Mouse (Mus musculus): ENCODE measurements around the gene Copz1. TPM values are rescaled to one million over a fixed set of nuclear protein-coding genes. Genes with fewer than 3 reads are reported as not detected.

Copz1 gene
- total and polyA plus RNA-seq, 3 experiments, result 50.2 to 58.7 (median 55.2) TPM

DNA sequence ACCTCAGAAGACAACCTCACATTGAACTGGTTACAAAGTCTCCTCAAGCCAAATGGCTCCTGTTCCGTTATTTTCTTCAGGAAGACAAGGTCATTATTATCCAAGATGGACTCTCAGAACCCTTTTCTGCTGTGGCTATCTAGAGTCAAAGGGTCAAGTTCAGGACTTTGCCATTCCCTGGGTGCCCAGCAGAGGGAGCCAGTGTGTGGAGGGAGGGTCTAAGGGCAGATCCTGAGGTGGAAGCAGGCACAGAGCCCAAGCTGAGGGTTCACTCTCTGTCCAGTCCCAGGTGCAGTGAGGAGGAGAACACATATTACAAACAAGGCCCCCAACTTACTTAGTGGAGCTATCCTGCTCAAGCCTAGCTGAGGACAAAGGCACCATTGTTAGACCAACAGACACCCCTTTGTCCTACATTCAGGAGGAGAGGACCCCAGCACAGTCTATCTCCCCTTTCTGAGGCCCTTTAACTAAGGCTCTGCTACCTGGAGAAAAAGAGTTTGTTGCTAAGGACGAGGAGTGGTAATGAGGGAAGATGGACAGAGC is 22.2 kb upstream of the Copz1 start:
- intact Hi-C loops (cut with DNase I), result loop anchor here (2.0 kb wide), 2 partner anchors 31 to 57 kb away; no protein-coding TSS in a partner anchor
- peak; percentile 60 to 86 for DNase-seq
- no peaks in the 10 kb centered on the region for H3K4me1 ChIP-seq (ENCODE audit: control insufficient read depth, insufficient read depth, low read length)
- WGBS, result 33% methylated on average over 2 of the region's 2 CpGs
- H3K79me2 ChIP-seq (replicated peaks; ENCODE audit: control insufficient read depth, insufficient read depth, low read length), result no peaks in the 10 kb centered on the region
- TF ChIP-seq EP300 (IDR thresholded peaks at IDR 0.05; ENCODE audit: insufficient read depth, low read depth, low read length) (0 out of 2 replicates have a peak, but pooled peaks have one; percentile 32), CTCF (IDR thresholded peaks at IDR 0.05) (peak; percentile 94), POLR2A (IDR thresholded peaks at IDR 0.05; ENCODE audit: insufficient read depth, low read depth, low read length) (no peak)
- no peak overlapping the region for H3K27ac ChIP-seq
- no peak overlapping the region for H3K4me3 ChIP-seq
- H3K36me3 ChIP-seq (ENCODE audit: control insufficient read depth, insufficient read depth, low read length), result peaks cover 12% of the 10 kb centered on the region
- no peaks in the 10 kb centered on the region for H3K27me3 ChIP-seq (ENCODE audit: control insufficient read depth, insufficient read depth, low read length)
- no peak overlapping the region for H3K9ac ChIP-seq (ENCODE audit: low read depth, low read length)

DNA sequence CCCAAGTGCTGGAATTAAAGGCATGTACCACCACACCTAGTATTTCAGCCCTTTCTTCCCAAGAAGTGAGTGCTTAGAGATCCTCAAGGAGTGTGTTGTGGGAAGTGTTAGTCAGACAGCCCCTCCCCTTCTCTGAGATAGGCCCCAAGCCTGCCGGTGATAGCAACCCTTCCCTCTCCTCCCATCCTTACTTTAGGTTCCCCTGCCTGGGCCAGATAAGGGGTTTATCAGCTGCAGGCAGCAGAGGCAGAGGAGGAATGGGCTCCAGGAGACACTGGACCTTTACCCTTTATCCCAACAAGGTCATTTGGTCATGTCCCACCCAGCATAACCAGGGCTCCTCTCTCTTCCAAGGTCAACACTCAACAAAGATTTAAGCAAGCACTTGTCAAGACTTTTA is 20.9 kb upstream of the Copz1 start:
- no peaks in the 10 kb centered on the region for H3K4me1 ChIP-seq (ENCODE audit: control insufficient read depth, insufficient read depth, low read length)
- no peak for DNase-seq
- H3K79me2 ChIP-seq (replicated peaks; ENCODE audit: control insufficient read depth, insufficient read depth, low read length), result no peaks in the 10 kb centered on the region
- peaks cover 3% of the 10 kb centered on the region for H3K36me3 ChIP-seq (ENCODE audit: control insufficient read depth, insufficient read depth, low read length)
- no peak overlapping the region for H3K4me3 ChIP-seq
- no peak overlapping the region for H3K27ac ChIP-seq
- TF ChIP-seq EP300 (IDR thresholded peaks at IDR 0.05; ENCODE audit: insufficient read depth, low read depth, low read length) (no peak), CTCF (IDR thresholded peaks at IDR 0.05) (no peak), POLR2A (IDR thresholded peaks at IDR 0.05; ENCODE audit: insufficient read depth, low read depth, low read length) (no peak)
- H3K27me3 ChIP-seq (ENCODE audit: control insufficient read depth, insufficient read depth, low read length), result no peaks in the 10 kb centered on the region
- WGBS, result 16% methylated on average over 1 of the region's 1 CpGs
- intact Hi-C loops (cut with DNase I), result loop anchor here (2.0 kb wide), 2 partner anchors 29 to 55 kb away; no protein-coding TSS in a partner anchor
- no peak overlapping the region for H3K9ac ChIP-seq (ENCODE audit: low read depth, low read length)

DNA sequence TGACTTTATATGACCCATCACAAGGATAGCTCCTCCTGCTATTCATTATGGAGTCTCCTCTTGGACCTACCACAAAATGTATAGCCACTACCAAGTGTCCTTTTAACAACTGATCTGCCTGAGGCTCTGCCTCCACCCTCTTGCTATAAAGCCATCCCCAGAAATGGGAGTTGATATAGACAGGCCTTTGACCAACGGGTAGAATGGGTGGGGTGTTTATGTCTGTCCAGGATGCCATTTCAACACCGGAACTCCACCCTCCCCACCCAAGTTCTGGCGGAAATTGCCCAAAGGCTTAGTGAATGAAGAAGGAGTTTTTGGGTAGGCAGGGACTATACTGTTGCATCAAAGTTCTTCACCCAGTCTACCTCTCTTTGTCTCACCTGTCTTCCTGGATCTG is 19.9 kb upstream of the Copz1 start:
- Histone ChIP-seq H3K79me2 (replicated peaks; ENCODE audit: control insufficient read depth, insufficient read depth, low read length) (no peaks in the 10 kb centered on the region), H3K4me3 (no peak overlapping the region), H3K27ac (no peak overlapping the region), H3K9ac (ENCODE audit: low read depth, low read length) (no peak overlapping the region), H3K4me1 (ENCODE audit: control insufficient read depth, insufficient read depth, low read length) (no peaks in the 10 kb centered on the region; the same call in 1 of the 2 replicates), H3K27me3 (ENCODE audit: control insufficient read depth, insufficient read depth, low read length) (no peaks in the 10 kb centered on the region), H3K36me3 (ENCODE audit: control insufficient read depth, insufficient read depth, low read length) (no peaks in the 10 kb centered on the region)
- TF ChIP-seq POLR2A (IDR thresholded peaks at IDR 0.05; ENCODE audit: insufficient read depth, low read depth, low read length) (no peak), EP300 (IDR thresholded peaks at IDR 0.05; ENCODE audit: insufficient read depth, low read depth, low read length) (no peak), CTCF (IDR thresholded peaks at IDR 0.05) (no peak)
- DNase-seq, result no peak
- intact Hi-C loops (cut with DNase I), result no loop called here
- 71% methylated on average over 3 of the region's 3 CpGs for WGBS

DNA sequence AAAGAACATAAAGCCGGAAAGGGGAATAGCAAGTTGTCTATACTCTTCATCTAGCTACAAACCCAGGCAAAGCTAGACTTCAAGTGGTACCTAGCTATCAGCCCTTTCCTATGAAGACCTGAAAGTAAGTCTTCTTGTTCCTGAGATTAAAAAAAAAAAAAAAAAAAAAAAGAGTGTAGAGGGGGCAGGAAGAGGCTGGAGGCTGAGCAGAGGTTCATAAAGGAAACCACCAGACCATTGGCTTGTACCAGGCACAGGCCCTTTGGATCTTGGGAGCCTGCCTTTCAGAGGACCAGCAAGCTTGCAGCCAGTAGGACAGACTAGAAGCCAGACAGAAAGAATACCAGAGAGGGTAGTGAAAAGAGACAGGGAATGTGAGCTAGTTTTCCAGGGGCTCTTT is 19.2 kb upstream of the Copz1 start:
- intact Hi-C loops (cut with DNase I), result no loop called here

GRCm38 (mm10) chr15:103255169-103255568 is 17.3 kb upstream of the Copz1 start:
- peak overlapping the region; percentile 45 for H3K9ac ChIP-seq (ENCODE audit: low read depth, low read length)
- intact Hi-C loops (cut with DNase I), result no loop called here
- no peaks in the 10 kb centered on the region for H3K27me3 ChIP-seq (ENCODE audit: control insufficient read depth, insufficient read depth, low read length)
- no peaks in the 10 kb centered on the region for H3K79me2 ChIP-seq (replicated peaks; ENCODE audit: control insufficient read depth, insufficient read depth, low read length)
- no peak overlapping the region for H3K27ac ChIP-seq
- H3K4me1 ChIP-seq (ENCODE audit: control insufficient read depth, insufficient read depth, low read length), result peaks cover 4% of the 10 kb centered on the region
- no peaks in the 10 kb centered on the region for H3K36me3 ChIP-seq (ENCODE audit: control insufficient read depth, insufficient read depth, low read length)
- peak; percentile 47 to 53 for DNase-seq
- TF ChIP-seq EP300 (IDR thresholded peaks at IDR 0.05; ENCODE audit: insufficient read depth, low read depth, low read length) (no peak), POLR2A (IDR thresholded peaks at IDR 0.05; ENCODE audit: insufficient read depth, low read depth, low read length) (no peak), CTCF (IDR thresholded peaks at IDR 0.05) (peak; percentile 37)
- WGBS, result 2% methylated on average over 25 of the region's 25 CpGs
- peak overlapping the region; percentile 38 for H3K4me3 ChIP-seq

More for the DNA sequence above, 19.2 kb upstream of the Copz1 start:
- no peaks in the 10 kb centered on the region for H3K27me3 ChIP-seq (ENCODE audit: control insufficient read depth, insufficient read depth, low read length)
- peaks cover 4% of the 10 kb centered on the region for H3K4me1 ChIP-seq (ENCODE audit: control insufficient read depth, insufficient read depth, low read length)
- TF ChIP-seq CTCF (IDR thresholded peaks at IDR 0.05) (no peak), EP300 (IDR thresholded peaks at IDR 0.05; ENCODE audit: insufficient read depth, low read depth, low read length) (no peak), POLR2A (IDR thresholded peaks at IDR 0.05; ENCODE audit: insufficient read depth, low read depth, low read length) (no peak)
- DNase-seq, result no peak
- H3K36me3 ChIP-seq (ENCODE audit: control insufficient read depth, insufficient read depth, low read length), result no peaks in the 10 kb centered on the region
- H3K4me3 ChIP-seq, result no peak overlapping the region
- H3K27ac ChIP-seq, result no peak overlapping the region
- WGBS, result 100% methylated on average over 1 of the region's 1 CpGs
- H3K9ac ChIP-seq (ENCODE audit: low read depth, low read length), result no peak overlapping the region
- no peaks in the 10 kb centered on the region for H3K79me2 ChIP-seq (replicated peaks; ENCODE audit: control insufficient read depth, insufficient read depth, low read length)

DNA sequence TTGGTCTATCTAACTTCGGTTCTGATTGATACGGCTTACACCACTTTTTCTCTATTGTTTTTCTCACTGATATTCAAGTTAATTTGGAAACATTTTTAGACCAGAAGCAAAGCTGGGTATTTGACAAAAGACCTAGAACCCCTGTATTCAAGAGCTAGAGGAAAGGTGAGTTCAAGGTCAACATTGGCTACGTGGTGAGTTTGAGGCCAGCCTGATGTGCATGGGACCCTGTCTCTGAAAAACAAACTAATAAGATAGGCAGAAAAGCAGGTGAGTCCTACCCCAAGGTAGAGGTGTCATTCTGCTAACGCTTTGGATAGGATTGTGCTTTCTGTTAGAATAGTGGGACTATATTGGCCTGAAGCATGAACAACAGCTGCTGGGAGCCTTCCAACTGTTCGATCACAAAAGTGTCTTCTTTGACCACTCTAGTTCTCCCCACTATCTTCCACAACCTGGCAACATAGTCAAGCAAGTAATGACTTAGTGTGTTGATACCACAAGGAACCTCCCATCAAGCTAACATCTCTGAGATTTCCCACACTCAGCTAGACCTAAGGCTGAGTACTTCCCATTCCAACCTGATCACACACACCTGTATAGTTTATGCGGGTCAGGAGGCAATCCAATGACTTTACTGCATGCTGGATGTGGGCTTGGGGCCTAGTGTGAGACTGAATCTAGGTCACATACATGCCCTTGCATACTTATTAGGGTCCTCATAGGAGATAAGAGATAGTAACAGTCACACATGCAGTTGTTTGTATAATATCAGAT is 16.1 kb upstream of the Copz1 start:
- DNase-seq, result no peak
- TF ChIP-seq POLR2A (IDR thresholded peaks at IDR 0.05; ENCODE audit: insufficient read depth, low read depth, low read length) (no peak), CTCF (IDR thresholded peaks at IDR 0.05) (no peak), EP300 (IDR thresholded peaks at IDR 0.05; ENCODE audit: insufficient read depth, low read depth, low read length) (no peak)
- Histone ChIP-seq H3K4me3 (no peak overlapping the region), H3K36me3 (ENCODE audit: control insufficient read depth, insufficient read depth, low read length) (no peaks in the 10 kb centered on the region), H3K79me2 (replicated peaks; ENCODE audit: control insufficient read depth, insufficient read depth, low read length) (no peaks in the 10 kb centered on the region), H3K27ac (no peak overlapping the region), H3K4me1 (ENCODE audit: control insufficient read depth, insufficient read depth, low read length) (peaks cover 4% of the 10 kb centered on the region), H3K9ac (ENCODE audit: low read depth, low read length) (no peak overlapping the region), H3K27me3 (ENCODE audit: control insufficient read depth, insufficient read depth, low read length) (no peaks in the 10 kb centered on the region)
- intact Hi-C loops (cut with DNase I), result no loop called here
- 95% methylated on average over 6 of the region's 6 CpGs for WGBS

Measured in heart, adult 2 months (tissue).